Mouse (Mus musculus): Measurements from ENCODE around the gene Mxra8.
A peak's percentile ranks its signal among the peaks of the same experiment; 100 is the strongest.

Mxra8 gene

GRCm38 (mm10) chr4:155839483-155839910, at the start of gene Mxra8:
Gene Mxra8 (plus strand): TSS chr4:155839680.
- DNase-seq (ENCODE audit: low spot score), result peak; percentile 67

- no peak for DNase-seq (ENCODE audit: low spot score)
Measured at GRCm38 (mm10) chr4:155790021-155790489, 49.4 kb upstream of the Mxra8 start, which contains the start of gene Ankrd65. Gene Ankrd65 (plus strand): TSS chr4:155790439.

- no peak for DNase-seq (ENCODE audit: low spot score)
Measured at GRCm38 (mm10) chr4:155790650-155791161, 48.8 kb upstream of the Mxra8 start.

- DNase-seq (ENCODE audit: low spot score), result no peak
Measured at GRCm38 (mm10) chr4:155791240-155791933, 48.1 kb upstream of the Mxra8 start.

GRCm38 (mm10) chr4:155793730-155794129, 45.8 kb upstream of the Mxra8 start:
- DNase-seq (ENCODE audit: low spot score), result no peak

GRCm38 (mm10) chr4:155802075-155802474, 37.4 kb upstream of the Mxra8 start:
- DNase-seq (ENCODE audit: low spot score), result no peak

- peak; percentile 30 for DNase-seq (ENCODE audit: low spot score)
Measured at GRCm38 (mm10) chr4:155802741-155803339, 36.6 kb upstream of the Mxra8 start, which contains the start of gene Mrpl20. Gene Mrpl20 (plus strand): TSS chr4:155802878.

- DNase-seq (ENCODE audit: low spot score), result peak; percentile 98
Measured at GRCm38 (mm10) chr4:155803340-155804041, 36.0 kb upstream of the Mxra8 start.

GRCm38 (mm10) chr4:155807841-155808240, 31.6 kb upstream of the Mxra8 start:
- no peak for DNase-seq (ENCODE audit: low spot score)

GRCm38 (mm10) chr4:155811929-155812664, 27.4 kb upstream of the Mxra8 start, which contains the start of gene Ccnl2:
Gene Ccnl2 (plus strand): TSS chr4:155812489.
- peak; percentile 97 for DNase-seq (ENCODE audit: low spot score)

- DNase-seq (ENCODE audit: low spot score), result peak; percentile 61
Measured at GRCm38 (mm10) chr4:155812665-155813181, 26.8 kb upstream of the Mxra8 start.

- DNase-seq (ENCODE audit: low spot score), result no peak
Measured at GRCm38 (mm10) chr4:155817533-155817932, 21.9 kb upstream of the Mxra8 start.

GRCm38 (mm10) chr4:155821025-155821424, 18.5 kb upstream of the Mxra8 start:
- DNase-seq (ENCODE audit: low spot score), result peak; percentile 64

GRCm38 (mm10) chr4:155823443-155823842, 16.0 kb upstream of the Mxra8 start:
- no peak for DNase-seq (ENCODE audit: low spot score)

- DNase-seq (ENCODE audit: low spot score), result no peak
Measured at GRCm38 (mm10) chr4:155829866-155830265, 9.6 kb upstream of the Mxra8 start.

- DNase-seq (ENCODE audit: low spot score), result peak; percentile 31
Measured at GRCm38 (mm10) chr4:155830596-155830995, 8.9 kb upstream of the Mxra8 start.

GRCm38 (mm10) chr4:155831205-155831766, 8.2 kb upstream of the Mxra8 start, which contains the start of gene Aurkaip1:
Gene Aurkaip1 (plus strand): TSS chr4:155831272.
- peak; percentile 98 for DNase-seq (ENCODE audit: low spot score)

- DNase-seq (ENCODE audit: low spot score), result peak; percentile 5
Measured at GRCm38 (mm10) chr4:155831831-155832230, 7.6 kb upstream of the Mxra8 start.

- no peak for DNase-seq (ENCODE audit: low spot score)
Measured at GRCm38 (mm10) chr4:155832321-155832720, 7.2 kb upstream of the Mxra8 start.

GRCm38 (mm10) chr4:155833234-155833633, 6.2 kb upstream of the Mxra8 start:
- DNase-seq (ENCODE audit: low spot score), result no peak

GRCm38 (mm10) chr4:155833836-155834235, 5.6 kb upstream of the Mxra8 start:
- peak; percentile 89 for DNase-seq (ENCODE audit: low spot score)
